Mouse (Mus musculus): ENCODE results near the gene Wasf2. TPM values are rescaled to one million over a fixed set of nuclear protein-coding genes. Genes with fewer than 3 reads are reported as not detected.
"Not testable (repeated sequence)": the region's sequence is repeated elsewhere in the genome, so short reads cannot be mapped to it uniquely, and the experiment has no call there.

Wasf2 gene
- polyA plus RNA-seq, 1 experiment from 2014 or later, result 22.2 TPM

GRCm38 (mm10) chr4:133090276-133090719, 40.0 kb upstream of the Wasf2 start:
- no peak overlapping the region for H3K4me3 ChIP-seq (replicated peaks)
- H3K36me3 ChIP-seq, result no peaks in the 10 kb centered on the region
- 0 out of 2 replicates have a peak overlapping the region, but pooled peaks have one; percentile 27 for H3K9ac ChIP-seq (replicated peaks)
- H3K27ac ChIP-seq (replicated peaks), result peak overlapping the region; percentile 85
- H3K27me3 ChIP-seq (replicated peaks), result no peaks in the 10 kb centered on the region
- H3K4me2 ChIP-seq, result peak overlapping the region; percentile 13; the same call in 1 of the 2 replicates
- peaks cover 81% of the 10 kb centered on the region for H3K4me1 ChIP-seq
- 28% methylated on average over 8 of the region's 8 CpGs for WGBS
- no peaks in the 10 kb centered on the region for H3K9me3 ChIP-seq (replicated peaks)
- peak; percentile 0; the same call in 1 of the 2 replicates for ATAC-seq (ENCODE audit: low FRiP score)

GRCm38 (mm10) chr4:133090720-133091458, 39.4 kb upstream of the Wasf2 start:
- Histone ChIP-seq H3K4me1 (peaks cover 80% of the 10 kb centered on the region), H3K36me3 (no peaks in the 10 kb centered on the region), H3K9ac (replicated peaks) (0 out of 2 replicates have a peak overlapping the region, but pooled peaks have one; percentile 27), H3K4me2 (peak overlapping the region; percentile 13; the same call in 1 of the 2 replicates), H3K27ac (replicated peaks) (peak overlapping the region; percentile 85), H3K4me3 (replicated peaks) (no peak overlapping the region), H3K9me3 (replicated peaks) (no peaks in the 10 kb centered on the region), H3K27me3 (replicated peaks) (no peaks in the 10 kb centered on the region)
- WGBS, result 40% methylated on average over 17 of the region's 18 CpGs
- ATAC-seq (ENCODE audit: low FRiP score), result peak; percentile 16; the same call in 1 of the 2 replicates

GRCm38 (mm10) chr4:133091459-133091785, 38.9 kb upstream of the Wasf2 start:
- no peak overlapping the region for H3K4me3 ChIP-seq (replicated peaks)
- WGBS, result 68% methylated on average over 4 of the region's 4 CpGs
- no peaks in the 10 kb centered on the region for H3K36me3 ChIP-seq
- no peaks in the 10 kb centered on the region for H3K27me3 ChIP-seq (replicated peaks)
- peak overlapping the region; percentile 85 for H3K27ac ChIP-seq (replicated peaks)
- no peaks in the 10 kb centered on the region for H3K9me3 ChIP-seq (replicated peaks)
- H3K4me1 ChIP-seq, result peaks cover 75% of the 10 kb centered on the region
- no peak for ATAC-seq (ENCODE audit: low FRiP score)
- H3K9ac ChIP-seq (replicated peaks), result no peak overlapping the region
- H3K4me2 ChIP-seq, result no peak overlapping the region

- Histone ChIP-seq H3K9me3 (replicated peaks) (no peaks in the 10 kb centered on the region), H3K27me3 (replicated peaks) (no peaks in the 10 kb centered on the region), H3K4me1 (peaks cover 67% of the 10 kb centered on the region), H3K27ac (replicated peaks) (peak overlapping the region; percentile 85), H3K4me2 (peak overlapping the region; percentile 47), H3K9ac (replicated peaks) (peak overlapping the region; percentile 33; the same call in 1 of the 2 replicates), H3K4me3 (replicated peaks) (0 out of 2 replicates have a peak overlapping the region, but pooled peaks have one; percentile 16), H3K36me3 (no peaks in the 10 kb centered on the region)
- ATAC-seq (ENCODE audit: low FRiP score), result peak; percentile 30; the same call in 1 of the 2 replicates
- WGBS, result 5% methylated on average over 18 of the region's 18 CpGs
Measured at GRCm38 (mm10) chr4:133092453-133092901, 37.8 kb upstream of the Wasf2 start.

- H3K4me3 ChIP-seq (replicated peaks), result no peak overlapping the region
- no peaks in the 10 kb centered on the region for H3K36me3 ChIP-seq
- H3K4me1 ChIP-seq, result peaks cover 62% of the 10 kb centered on the region
- ATAC-seq (ENCODE audit: low FRiP score), result no peak
- H3K4me2 ChIP-seq, result no peak overlapping the region
- H3K9ac ChIP-seq (replicated peaks), result peak overlapping the region; percentile 6; the same call in 1 of the 2 replicates
- no peaks in the 10 kb centered on the region for H3K9me3 ChIP-seq (replicated peaks)
- 62% methylated on average over 6 of the region's 6 CpGs for WGBS
- H3K27me3 ChIP-seq (replicated peaks), result no peaks in the 10 kb centered on the region
- H3K27ac ChIP-seq (replicated peaks), result peak overlapping the region; percentile 85
Measured at GRCm38 (mm10) chr4:133093056-133093455, 37.2 kb upstream of the Wasf2 start.

- Histone ChIP-seq H3K4me2 (no peak overlapping the region; the same call in 1 of the 2 replicates), H3K9ac (replicated peaks) (0 out of 2 replicates have a peak overlapping the region, but pooled peaks have one; percentile 6), H3K27ac (replicated peaks) (peak overlapping the region; percentile 85), H3K9me3 (replicated peaks) (no peaks in the 10 kb centered on the region), H3K4me1 (peaks cover 62% of the 10 kb centered on the region), H3K4me3 (replicated peaks) (no peak overlapping the region), H3K27me3 (replicated peaks) (no peaks in the 10 kb centered on the region), H3K36me3 (no peaks in the 10 kb centered on the region)
- no peak for ATAC-seq (ENCODE audit: low FRiP score)
- WGBS, result 22% methylated on average over 6 of the region's 6 CpGs
Measured at GRCm38 (mm10) chr4:133093481-133094033, 36.7 kb upstream of the Wasf2 start.

GRCm38 (mm10) chr4:133094255-133094654, 36.0 kb upstream of the Wasf2 start:
- no peak for ATAC-seq (ENCODE audit: low FRiP score)
- Histone ChIP-seq H3K4me2 (no peak overlapping the region), H3K27ac (replicated peaks) (peak overlapping the region; percentile 86; the same call in 1 of the 2 replicates), H3K9me3 (replicated peaks) (no peaks in the 10 kb centered on the region), H3K36me3 (no peaks in the 10 kb centered on the region), H3K4me1 (peaks cover 61% of the 10 kb centered on the region), H3K4me3 (replicated peaks) (no peak overlapping the region), H3K9ac (replicated peaks) (no peak overlapping the region), H3K27me3 (replicated peaks) (no peaks in the 10 kb centered on the region)
- WGBS, result 33% methylated on average over 1 of the region's 1 CpGs

GRCm38 (mm10) chr4:133094936-133095733, 35.2 kb upstream of the Wasf2 start:
- 23% methylated on average over 16 of the region's 16 CpGs for WGBS
- peak; percentile 76 for ATAC-seq (ENCODE audit: low FRiP score)
- peaks cover 53% of the 10 kb centered on the region for H3K4me1 ChIP-seq
- H3K36me3 ChIP-seq, result no peaks in the 10 kb centered on the region
- H3K27ac ChIP-seq (replicated peaks), result peak overlapping the region; percentile 86
- no peak overlapping the region for H3K4me3 ChIP-seq (replicated peaks)
- no peaks in the 10 kb centered on the region for H3K9me3 ChIP-seq (replicated peaks)
- H3K9ac ChIP-seq (replicated peaks), result 0 out of 2 replicates have a peak overlapping the region, but pooled peaks have one; percentile 3
- H3K4me2 ChIP-seq, result peak overlapping the region; percentile 32
- no peaks in the 10 kb centered on the region for H3K27me3 ChIP-seq (replicated peaks)

- H3K9me3 ChIP-seq (replicated peaks); ATAC-seq (ENCODE audit: low FRiP score); H3K27me3 ChIP-seq (replicated peaks); H3K36me3 ChIP-seq; H3K9ac ChIP-seq (replicated peaks); H3K4me3 ChIP-seq (replicated peaks): not testable (repeated sequence)
- Histone ChIP-seq H3K27ac (replicated peaks) (peak overlapping the region; percentile 86), H3K4me2 (peak overlapping the region; percentile 32), H3K4me1 (peaks cover 47% of the 10 kb centered on the region)
- 10% methylated on average over 3 of the region's 3 CpGs for WGBS
Measured at GRCm38 (mm10) chr4:133095734-133096065, 34.6 kb upstream of the Wasf2 start.

GRCm38 (mm10) chr4:133096671-133097070, 33.6 kb upstream of the Wasf2 start:
- H3K27me3 ChIP-seq (replicated peaks); H3K9ac ChIP-seq (replicated peaks); ATAC-seq (ENCODE audit: low FRiP score); H3K36me3 ChIP-seq; H3K9me3 ChIP-seq (replicated peaks); H3K27ac ChIP-seq (replicated peaks): not testable (repeated sequence)
- H3K4me1 ChIP-seq, result peaks cover 39% of the 10 kb centered on the region
- peak overlapping the region; percentile 28; the same call in 1 of the 2 replicates for H3K4me3 ChIP-seq (replicated peaks)
- under 1% methylated on average over 15 of the region's 26 CpGs for WGBS
- H3K4me2 ChIP-seq, result peak overlapping the region; percentile 32; the same call in 1 of the 2 replicates

GRCm38 (mm10) chr4:133101751-133102150, 28.6 kb upstream of the Wasf2 start:
- WGBS, result 81% methylated on average over 9 of the region's 9 CpGs
- no peaks in the 10 kb centered on the region for H3K36me3 ChIP-seq
- no peak overlapping the region for H3K27ac ChIP-seq (replicated peaks)
- H3K4me3 ChIP-seq (replicated peaks), result no peak overlapping the region
- no peak overlapping the region for H3K9ac ChIP-seq (replicated peaks)
- no peaks in the 10 kb centered on the region for H3K27me3 ChIP-seq (replicated peaks)
- no peak for ATAC-seq (ENCODE audit: low FRiP score)
- peak overlapping the region; percentile 35 for H3K4me2 ChIP-seq
- H3K4me1 ChIP-seq, result peaks cover 18% of the 10 kb centered on the region
- no peaks in the 10 kb centered on the region for H3K9me3 ChIP-seq (replicated peaks)
